Mouse (Mus musculus) natural killer cell, adult 2 months (primary cell): ENCODE results near the gene Usp31.

Experiments
- DNase-seq, 2 experiments: peaks; one replicate each; pipeline ENCODE4 v3.0.0; 2022; ENCODE audit warnings: low spot score in 2 of 2

The Usp31 gene

DNA sequence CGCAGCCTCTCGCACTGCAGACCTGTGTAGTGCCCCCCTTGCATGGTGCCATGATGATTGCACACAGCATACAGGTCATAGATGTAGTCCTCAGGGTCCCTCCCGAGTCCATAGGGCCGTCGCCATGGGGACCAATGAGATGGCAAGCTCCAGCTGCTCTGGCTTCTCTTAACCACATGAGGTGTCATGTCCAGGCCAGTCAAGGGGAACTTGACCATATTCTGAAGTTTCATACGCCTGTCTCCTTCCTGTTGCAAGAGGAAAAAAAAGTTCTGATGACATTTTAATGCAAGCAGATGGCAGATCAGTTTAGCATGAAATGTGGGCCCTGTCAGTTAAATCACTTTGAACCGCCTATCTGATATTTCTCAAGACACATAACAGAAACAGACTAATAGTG is 48.2 kb downstream of the Usp31 start:
- DNase-seq: no peak

DNA sequence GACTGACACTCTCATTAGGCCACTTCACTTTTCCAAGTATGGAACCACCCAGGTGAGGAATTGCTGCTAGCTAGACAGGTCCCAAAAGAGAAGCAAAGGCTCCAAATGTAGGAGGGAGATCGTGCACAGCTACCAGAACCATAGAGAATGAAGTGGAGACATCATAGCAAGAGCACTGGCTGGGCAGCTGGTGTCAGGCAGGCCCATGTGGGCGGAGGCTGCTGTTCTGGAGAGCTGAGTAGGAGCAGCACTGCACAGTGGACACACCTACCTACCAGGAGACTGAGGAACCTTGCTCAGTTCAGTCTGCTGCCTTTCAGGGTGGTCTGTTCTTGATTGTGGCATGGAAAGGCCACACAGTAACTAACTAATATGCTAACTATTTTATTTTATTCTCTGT is 52.4 kb downstream of the Usp31 start:
- no peak for DNase-seq

DNA sequence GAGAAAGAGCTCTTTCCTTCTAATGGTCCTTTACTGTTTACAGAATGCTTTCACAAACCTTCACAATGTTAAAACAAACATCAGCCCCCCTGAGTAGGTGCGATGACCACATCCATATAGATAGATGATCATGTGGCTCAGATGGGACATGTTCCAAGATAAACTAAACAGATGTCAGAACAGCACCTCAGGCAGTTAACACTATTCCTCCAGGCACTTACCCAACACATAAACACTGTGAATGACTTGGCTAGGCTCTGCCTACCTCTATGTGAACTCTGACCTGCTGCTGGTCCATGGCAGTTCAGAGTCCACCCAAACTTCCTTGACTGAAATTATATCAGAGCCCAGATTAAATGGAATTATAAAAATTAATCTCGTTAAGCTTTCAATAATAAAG is 54.4 kb downstream of the Usp31 start:
- no peak for DNase-seq

DNA sequence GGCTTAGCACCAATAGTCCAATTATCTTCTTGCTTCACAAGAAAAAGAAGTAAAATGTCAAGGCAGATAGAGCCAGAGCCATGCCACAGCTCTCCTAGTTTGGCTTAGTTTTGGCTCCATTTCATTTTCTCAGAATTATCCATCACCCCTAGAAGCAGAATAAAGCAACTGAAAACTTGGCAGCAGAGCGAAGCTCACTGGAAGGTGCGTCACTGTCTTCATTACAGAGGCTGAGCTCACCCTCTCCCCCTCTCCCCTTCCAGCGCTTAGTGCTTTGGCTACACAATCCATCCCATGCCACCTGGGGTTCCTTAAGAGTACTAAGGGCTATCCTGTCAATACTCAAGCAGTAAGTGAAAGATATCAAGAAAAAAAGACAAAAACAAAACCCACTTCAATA is 56.3 kb downstream of the Usp31 start:
- no peak for DNase-seq

DNA sequence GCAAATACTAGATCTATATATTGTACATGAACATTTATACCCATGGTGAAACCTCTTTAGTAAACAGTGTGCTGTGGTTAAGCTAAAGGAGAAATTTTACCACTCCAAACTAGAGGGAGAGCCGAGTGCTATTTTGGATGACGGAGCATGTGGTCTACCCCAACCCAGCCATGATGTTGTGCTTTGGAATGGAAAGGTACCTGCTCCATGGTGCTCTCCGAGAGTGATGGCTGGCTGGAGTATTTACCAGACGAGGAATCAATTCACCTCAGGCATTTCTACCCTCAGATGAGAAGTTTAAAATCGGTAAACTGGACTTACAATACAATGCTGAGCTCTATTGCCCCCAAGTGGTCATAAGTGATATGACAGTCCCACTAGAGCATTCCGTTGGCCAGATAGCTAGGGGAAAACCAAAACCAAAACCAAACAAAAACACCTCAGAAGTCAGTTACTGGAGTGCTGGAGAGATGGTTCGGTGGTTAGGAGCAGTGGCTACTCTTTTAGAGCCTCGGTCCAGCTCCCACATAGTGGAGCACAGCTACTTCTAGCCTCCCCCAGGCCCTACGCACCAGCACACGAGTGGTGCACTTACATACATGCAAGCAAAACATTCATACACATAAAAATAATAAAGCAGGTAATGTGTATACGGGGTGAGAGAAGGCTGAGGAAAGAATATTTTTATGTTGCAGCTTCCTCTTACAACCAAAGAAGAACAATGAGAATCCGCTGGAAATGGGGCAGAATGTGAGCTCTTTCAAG is 65.9 kb downstream of the Usp31 start:
- peak; percentile 40 to 41 for DNase-seq

DNA sequence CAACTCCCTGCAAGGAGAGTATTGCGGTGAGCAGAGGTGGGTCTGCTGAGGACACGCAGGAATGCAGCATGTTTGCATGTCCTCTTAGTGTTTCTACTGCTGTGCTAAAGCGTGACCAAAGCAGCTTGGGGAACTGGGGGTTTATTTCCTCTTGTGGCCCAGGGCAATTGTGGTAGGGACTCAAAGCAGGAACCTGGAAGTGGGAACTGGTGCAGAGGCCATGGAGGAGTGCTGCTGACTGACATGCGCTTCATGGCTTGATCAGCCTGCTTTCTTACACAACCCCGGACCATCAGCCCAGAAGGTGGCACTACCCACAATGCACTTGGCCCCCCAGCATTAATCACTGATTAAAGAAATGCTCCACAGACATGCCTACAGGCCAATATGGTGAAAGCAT is 70.3 kb downstream of the Usp31 start:
- DNase-seq: no peak

DNA sequence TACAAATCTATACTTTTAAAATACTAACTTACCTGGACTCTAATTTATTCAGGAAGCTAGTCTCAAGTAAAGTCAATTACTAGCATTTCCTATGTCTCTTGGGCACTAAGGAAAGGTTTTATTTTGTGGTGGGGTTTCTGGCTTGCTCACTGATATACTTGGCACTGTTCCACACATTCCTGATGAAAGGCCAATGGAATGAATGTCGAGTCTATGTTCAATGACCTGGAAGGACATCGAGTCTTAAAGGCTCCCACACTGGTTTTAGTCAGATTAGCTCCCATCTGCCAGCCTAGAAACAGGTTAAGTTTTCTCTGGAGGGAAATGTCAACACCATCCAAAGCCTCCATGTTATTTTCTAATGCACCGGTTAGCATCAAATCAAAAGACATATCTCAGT is 72.8 kb downstream of the Usp31 start:
- no peak for DNase-seq

DNA sequence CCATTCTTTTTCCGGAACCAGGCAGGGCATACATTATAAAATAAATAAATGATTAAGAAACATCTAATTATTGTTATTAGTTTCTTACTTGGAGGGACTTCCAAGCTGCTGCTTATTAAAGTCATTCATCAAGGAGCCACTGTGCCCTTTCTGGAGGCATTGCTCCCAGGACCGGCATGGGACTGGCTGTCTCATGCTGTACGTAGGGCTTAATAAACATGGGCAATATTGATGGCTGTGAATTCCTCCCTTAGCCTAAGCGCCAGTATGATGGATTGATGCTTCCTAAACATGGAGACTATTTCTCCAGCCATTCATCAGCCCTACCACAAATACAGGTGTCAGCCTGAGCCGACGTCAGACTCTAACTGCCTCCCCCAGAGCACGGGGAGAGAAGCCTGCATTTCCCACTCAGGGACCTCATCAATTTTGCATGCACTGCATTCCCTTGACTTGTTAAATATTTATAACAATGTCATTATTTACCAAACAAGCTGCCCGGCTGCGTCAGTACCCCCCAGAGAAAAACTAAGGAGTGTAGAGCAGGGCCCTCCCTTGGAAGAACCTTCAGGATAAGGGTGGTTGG is 84.1 kb downstream of the Usp31 start:
- no peak for DNase-seq

DNA sequence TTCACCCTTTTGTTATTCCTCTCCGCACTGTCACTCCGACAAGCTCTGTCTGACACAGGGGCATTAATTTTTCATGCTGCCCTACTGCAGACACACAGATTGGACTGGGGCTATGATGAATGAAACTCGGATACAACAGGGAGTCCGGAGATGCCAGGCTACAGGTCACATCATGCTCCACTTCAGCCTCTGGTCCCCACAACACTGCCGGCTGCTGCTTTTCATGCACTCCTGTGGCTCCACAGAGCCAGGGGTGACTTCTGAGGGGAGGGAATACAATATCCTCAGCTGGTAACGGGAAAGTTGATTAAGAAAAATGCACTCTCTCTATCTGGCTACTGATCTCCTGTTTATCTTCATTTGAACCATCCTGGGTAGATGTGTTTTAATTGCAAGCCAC is 84.6 kb downstream of the Usp31 start:
- no peak for DNase-seq

DNA sequence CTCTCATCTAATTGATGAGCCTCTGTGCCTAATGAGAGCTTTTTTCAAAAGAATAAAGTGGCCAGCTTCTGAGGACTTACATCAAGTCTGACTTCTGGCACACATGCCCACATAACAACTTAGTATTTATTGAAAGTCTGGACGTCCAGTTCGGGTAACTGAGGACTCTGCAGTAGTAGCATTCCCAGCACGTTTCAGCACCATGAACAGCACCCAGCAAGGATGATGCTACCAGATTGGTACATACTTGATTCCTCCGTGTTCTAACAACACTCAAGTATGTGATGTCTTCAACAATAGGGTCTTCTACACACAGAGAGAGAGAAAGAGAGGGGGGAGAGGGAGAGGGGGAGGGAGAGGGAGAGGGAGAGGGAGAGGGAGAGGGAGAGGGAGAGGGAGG is 105.4 kb downstream of the Usp31 start:
- DNase-seq: no peak

DNA sequence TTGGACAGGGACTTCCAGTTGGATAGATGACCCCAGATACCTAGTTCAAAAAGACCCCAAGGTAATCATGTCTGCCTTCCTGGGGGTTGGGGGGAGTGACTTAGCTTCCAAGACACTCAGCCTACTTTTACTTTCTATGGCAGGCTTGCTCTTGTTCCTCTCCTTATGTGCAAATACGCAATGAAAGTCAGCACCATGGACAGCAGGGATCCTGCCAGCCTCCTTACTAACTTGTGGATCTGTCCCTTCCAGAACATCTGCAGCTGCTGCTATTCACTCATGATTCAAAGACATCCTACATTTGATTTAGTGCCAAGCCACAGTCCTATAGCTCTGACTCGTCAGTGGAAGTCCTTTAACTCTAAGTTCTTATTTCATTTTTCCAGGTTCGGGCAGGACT is 110.7 kb downstream of the Usp31 start:
- DNase-seq: no peak

DNA sequence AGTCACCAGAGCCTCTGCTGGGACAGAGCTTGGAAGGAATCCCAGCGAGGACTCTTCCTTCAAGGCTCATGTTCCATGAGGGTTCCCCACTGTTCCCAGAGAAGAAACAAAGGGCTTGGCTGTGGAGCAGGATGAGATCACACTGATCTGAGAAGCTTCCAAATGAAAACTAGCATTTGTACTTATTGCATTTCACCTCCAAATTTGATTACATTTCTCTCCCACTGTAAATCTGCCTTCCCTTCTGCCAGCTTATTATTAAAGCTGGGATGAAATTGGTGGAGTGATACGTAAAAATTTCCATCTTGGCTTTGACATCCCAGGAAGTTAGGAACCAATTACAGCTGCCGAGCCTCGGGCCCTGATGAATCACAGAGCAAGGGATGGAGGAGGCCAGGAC is 111.6 kb downstream of the Usp31 start:
- DNase-seq: no peak

DNA sequence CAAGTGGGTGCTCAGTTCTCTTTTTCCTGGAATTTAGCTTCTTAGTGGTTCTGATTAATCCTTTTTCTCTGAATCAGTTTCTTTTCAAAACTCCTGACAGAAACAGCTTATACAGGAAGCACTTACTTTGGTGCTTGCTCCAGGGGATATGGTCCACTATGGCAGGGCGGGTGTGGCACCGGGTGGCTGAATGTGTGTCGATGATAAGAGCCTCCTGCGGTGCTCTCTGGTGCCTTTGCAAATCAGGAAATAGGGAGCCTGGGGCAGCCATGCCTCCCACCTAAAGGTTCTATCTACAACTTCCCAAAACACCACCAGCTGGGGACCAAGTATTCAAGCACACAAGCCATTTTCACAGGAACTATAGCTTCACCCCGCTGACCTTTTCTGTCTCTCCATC is 112.0 kb downstream of the Usp31 start:
- DNase-seq: no peak

DNA sequence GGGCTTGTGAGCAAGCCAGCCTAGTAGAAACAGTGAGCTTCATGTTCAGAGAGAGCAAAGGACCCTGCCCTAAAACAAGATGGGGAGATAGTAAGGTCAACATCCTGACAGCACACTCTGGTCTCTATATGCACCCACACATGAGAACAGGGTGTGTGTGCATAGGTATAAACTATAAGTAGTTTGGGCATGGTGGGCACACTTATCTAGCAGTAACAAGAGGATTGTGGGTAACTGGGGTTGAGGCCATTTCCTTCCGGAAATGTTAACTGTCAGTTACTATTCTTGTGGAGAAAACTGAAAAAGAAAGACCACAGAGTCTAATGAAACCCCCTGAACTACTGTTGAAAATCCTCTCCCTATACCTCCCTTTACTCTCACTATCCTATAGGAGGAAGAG is 112.4 kb downstream of the Usp31 start:
- DNase-seq: no peak
